Mouse (Mus musculus) cerebellum, adult (tissue): ENCODE data around the gene Foxn2.
"Not testable (repeated sequence)": the region's sequence is repeated elsewhere in the genome, so short reads cannot be mapped to it uniquely, and the experiment has no call there.

Source experiments
- ATAC-seq: cut with Nextera tagmentation; 2 replicates; pipeline ENCODE4 v1.9.2; 2017; ENCODE audit warnings: mild to moderate bottlenecking, moderate library complexity, mixed read lengths; ENCODE audit not compliant: insufficient number of reproducible peaks, low FRiP score, low TSS enrichment

Foxn2 gene

DNA sequence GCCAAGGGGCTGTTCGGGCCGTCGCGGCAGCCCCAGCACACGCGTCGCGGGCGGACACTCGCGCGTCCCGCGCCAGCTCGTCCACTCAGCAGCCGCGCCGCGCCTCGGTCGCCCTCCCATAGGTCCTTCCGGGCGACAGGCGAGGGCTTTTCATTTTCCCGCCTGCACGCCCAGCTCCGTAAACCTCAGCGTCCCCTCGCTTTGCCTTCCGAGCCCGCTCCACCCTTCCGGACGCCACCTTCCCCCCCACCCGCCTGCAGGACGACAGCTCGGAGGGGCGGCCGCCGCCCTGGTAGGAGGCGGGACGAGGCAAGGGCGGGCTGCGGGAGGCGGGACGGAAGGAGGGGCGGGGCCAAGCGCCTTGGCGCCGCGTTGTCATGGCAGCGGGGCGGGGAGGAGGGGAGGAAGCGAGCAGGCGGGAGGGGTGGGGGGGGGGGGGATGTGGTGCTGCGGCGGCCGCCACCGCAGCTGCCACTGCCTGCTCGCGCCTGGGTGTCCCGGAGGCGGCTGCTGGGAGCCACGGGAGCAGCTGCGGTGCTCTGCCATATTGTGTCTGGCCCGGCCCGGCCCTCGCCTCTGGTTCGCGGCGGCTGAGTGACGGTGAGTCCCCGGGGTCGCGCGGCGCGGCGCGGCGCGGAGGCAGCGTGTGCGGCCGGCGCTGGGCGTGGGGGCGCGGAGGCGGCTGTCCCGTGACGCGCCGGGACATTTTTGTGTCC, at the start of gene Foxn2:
Gene Foxn2, plus strand, starts transcription at position 427 of the 716 bp plus-strand sequence.
- peak; percentile 83 for ATAC-seq

GRCm38 (mm10) chr17:88397501-88397900, 43.0 kb upstream of the Foxn2 start:
- ATAC-seq, result no peak

GRCm38 (mm10) chr17:88398090-88398489, 42.4 kb upstream of the Foxn2 start:
- no peak for ATAC-seq

- no peak for ATAC-seq
Measured at GRCm38 (mm10) chr17:88398854-88399253, 41.7 kb upstream of the Foxn2 start.

DNA sequence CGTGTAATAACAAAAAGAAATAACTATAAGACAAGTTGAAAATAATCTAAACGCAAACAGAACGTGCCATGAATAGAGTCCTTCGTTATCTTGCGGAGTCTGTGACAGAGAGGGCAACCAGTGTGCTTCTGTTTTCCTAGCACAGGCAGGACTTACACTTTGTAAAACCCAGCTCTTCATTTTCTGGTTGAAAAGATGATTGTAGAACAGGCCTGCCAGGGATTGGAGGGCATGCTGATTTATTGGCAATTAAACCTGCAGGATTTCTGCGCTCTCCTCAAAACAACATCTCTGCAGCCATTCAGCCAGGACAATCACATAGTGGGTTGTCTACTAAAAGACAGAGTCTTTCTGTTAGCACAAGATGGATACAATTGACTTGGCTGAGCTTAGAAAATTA, 40.4 kb upstream of the Foxn2 start:
- ATAC-seq, result peak; percentile 81

DNA sequence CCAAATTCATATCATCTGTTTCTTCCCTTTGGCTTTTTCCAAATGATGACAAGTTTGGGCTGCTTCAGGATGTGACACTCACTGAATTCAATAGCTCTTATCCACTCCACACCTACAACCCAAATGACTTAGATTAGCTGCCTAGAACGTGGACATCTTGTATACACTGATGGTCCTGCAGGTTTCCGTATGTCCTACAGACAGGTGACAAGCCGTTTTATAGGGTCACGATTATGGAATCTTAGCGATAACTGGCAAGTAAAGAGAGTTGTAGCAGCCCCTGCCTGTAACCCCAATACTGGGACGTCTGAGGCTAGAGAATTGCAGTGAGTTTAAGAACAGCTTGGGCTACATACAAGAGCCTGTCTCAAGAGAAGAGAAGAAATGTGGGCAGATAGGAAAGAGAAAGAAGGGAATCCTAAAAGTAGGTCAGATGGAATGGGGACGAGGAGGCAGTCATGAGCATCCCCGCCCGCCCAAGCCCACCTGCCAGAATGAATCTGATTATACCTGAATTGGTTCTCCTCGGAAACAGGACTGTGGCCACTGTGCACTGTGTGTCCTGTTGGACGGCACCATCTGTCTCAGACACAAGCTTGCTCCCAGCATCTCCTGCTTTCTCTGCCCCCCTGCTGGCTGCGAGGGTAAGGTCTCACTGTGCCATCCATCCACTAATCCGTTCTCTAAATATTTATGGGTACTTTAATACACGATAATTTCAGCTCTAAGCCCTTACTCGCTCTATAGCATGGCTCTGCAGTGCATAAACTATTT, 39.6 kb upstream of the Foxn2 start:
- ATAC-seq, result peak; percentile 69; the same call in 1 of the 2 replicates

GRCm38 (mm10) chr17:88403269-88403668, 37.2 kb upstream of the Foxn2 start:
- no peak for ATAC-seq

GRCm38 (mm10) chr17:88404471-88404870, 36.0 kb upstream of the Foxn2 start:
- ATAC-seq, result no peak

DNA sequence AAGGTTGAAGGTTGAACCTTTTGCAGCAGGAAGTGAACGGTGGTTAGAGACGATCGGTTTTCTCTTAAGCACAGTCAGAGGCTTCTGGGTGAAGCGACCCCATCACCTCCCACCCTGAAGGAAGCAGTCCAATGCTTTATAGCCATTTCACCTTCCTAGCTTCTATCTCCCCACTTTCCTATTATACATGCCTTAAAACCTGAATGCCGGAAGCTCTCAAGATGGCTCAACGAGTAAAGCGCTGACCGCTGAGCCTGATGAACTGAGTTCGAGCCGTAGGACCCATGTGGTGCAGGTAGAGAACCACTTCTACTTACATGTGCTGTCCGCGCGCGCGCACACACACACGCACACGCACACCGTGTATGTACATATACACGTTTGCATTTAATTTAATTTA, 35.4 kb upstream of the Foxn2 start:
- no peak for ATAC-seq

GRCm38 (mm10) chr17:88409706-88410105, 30.8 kb upstream of the Foxn2 start:
- ATAC-seq, result no peak

DNA sequence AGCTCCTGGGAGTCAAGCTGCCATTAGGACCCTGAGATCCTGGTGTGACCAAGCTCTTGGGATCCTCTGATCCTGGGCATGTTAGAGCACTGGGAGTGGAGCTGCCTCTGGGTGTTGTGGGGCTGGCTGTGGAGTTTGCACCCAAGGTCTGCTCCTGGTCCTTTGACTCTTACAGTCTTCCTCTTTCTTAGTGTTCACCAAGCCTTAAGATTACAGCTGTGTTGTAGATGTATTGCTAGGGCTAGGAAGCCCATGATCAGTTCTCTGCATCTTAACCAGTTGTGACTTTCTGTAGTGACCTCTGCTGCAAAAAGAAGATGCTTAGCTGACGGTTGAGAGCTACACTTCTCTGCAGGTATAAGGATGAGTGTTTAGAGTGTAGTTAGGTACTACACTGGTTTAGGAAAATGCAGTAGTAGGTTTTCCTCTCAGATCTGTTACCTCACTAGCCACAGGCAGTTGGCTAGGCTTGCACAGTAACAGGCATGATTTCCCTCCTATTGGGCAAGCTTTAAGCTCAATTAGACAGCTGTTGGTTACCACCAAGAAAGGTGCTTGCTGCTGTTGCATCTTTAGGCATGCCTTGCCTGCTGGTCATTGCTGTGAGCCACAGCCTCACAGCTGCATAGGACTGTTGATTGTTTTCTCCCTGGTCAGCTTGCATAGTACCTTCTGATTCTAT, 27.2 kb upstream of the Foxn2 start:
- no peak for ATAC-seq

GRCm38 (mm10) chr17:88420426-88420825, 20.1 kb upstream of the Foxn2 start:
- no peak for ATAC-seq

GRCm38 (mm10) chr17:88421246-88421645, 19.3 kb upstream of the Foxn2 start:
- ATAC-seq, result peak; percentile 94

DNA sequence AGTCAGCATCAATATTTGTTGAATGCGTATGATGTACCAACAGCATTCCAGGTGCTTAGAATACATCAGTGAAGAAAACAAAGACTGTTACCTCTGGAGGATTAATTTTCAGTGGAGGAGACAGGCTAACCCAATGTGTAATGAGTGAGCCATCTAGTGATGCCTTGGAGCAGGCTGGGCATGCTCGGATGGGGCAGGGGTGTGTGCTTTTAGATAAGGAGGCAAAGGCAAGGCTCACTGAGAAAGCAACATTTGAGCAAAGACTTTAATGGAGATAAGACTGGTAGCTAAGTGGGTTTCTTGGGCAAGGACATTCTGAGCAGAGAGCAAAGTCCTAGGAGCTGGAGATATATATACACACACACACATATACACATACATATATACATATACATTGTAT, 9.8 kb upstream of the Foxn2 start:
- ATAC-seq, result no peak

DNA sequence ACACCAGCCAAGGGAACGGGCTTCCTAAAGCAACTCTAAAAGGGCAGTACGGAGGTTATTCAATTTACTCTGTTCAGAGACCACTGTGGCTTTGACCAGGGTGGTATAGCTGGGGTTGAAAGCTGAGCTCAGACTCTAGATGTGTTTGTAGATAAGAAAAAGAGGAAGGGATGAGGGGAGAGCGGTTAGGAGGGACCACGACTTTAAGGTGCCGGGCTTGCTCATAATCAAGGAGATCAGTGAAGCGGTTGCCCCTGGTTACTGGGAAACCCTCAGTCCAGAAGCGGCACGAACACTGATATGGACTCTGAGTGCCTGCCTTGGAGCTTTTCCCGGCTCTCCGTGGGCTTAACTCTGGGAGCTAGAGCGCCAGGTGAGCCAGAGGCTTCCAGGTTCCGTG, 9.0 kb upstream of the Foxn2 start:
- no peak for ATAC-seq

DNA sequence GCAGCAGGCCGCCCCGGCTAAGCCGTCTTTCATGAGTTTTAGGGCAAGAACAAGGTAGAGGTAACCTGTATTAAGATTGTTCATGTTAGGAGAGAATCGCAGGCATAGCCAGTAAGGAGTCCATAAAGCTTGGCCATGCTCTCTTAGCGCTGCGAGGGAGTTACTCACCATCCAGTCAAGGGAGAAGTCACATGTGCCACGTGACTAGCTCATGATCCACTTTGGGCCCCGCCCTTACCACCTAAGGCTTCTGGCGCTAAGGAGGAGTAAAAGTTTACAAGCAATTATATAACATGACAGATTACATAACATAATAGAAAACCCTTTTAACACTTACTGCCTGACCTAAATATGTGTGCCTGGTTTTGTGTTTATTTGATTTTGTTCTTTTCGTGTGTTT, 8.5 kb upstream of the Foxn2 start:
- no peak for ATAC-seq

GRCm38 (mm10) chr17:88435322-88435721, 5.2 kb upstream of the Foxn2 start:
- no peak for ATAC-seq

DNA sequence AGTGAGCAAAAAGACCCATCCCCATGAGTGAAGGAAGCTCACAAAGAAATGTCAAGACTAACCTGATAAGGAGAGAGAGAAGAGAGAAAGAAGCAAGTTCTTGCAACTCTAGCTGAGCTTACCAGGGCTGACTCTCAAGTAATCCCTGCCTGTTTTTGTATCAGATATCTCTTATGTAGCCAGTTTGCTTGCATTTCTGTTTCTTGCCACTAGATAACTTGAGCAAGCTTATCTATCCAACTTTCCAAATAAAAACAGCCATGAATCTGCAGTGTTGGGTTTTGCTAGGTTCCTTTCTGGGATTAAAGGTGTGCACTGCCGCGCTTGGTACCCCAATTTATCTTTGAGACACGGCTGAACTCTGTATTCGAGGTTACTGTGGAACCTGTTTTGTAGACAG, 4.2 kb upstream of the Foxn2 start:
- ATAC-seq, result no peak

DNA sequence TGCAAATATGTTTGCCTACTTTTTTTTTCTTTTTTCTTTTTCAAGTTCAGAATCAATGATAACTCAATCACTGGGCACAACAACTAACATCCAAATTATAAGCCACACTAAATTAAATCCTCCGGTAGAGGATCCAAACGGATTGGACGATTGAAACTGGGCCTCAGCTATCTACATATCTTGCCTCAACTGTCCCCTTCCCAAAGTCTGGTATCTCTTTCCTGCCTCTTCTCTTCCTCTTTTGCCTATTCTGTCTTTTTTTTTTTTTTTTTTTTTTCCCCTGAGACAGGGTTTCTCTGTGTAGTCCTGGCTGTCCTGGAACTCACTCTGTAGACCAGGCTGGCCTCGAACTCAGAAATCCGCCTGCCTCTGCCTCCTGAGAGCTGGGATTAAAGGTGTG, 3.8 kb upstream of the Foxn2 start:
- not testable (repeated sequence) for ATAC-seq

GRCm38 (mm10) chr17:88437391-88437790, 3.1 kb upstream of the Foxn2 start:
- ATAC-seq, result no peak

DNA sequence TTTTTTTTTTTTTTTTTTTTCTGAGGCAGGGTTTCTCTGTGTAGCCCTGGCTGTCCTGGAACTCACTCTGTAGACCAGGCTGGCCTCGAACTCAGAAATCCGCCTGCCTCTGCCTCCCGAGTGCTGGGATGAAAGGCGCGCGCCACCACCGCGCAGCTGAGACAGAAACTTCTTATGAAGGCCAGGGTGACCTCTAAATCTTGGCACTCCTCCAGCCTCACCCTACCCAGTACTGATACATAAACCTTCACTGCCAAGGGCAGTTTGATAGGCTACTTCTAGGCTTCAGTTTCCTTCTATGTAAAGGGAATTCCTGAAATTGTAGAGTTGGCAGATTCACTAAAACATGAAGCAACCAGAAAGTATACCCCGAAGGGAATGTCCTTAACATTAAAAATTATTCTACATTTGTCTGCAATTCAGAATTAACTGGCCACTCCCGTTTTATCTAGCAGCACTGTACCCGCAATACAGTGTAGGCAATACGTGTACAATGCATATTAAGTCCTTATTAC, 918 bp upstream of the Foxn2 start:
- no peak for ATAC-seq
